Mouse (Mus musculus) 3T3-L1 (cell line): ENCODE data around the gene Olfr397.

Experiments
- DNase-seq: peaks from one replicate; pipeline ENCODE4 v3.0.0-alpha.2; 2015; ENCODE audit warnings: low read depth, low spot score

The Olfr397 gene

GRCm38 (mm10) chr11:73960517-73960916 lies at the start of gene Olfr397:
TSS of gene Olfr397 (plus strand) at chr11:73960817.
- DNase-seq, result no peak

GRCm38 (mm10) chr11:73936377-73936776 lies 24.2 kb upstream of the Olfr397 start, which contains the start of gene Olfr23:
TSS of gene Olfr23 (plus strand) at chr11:73936677.
- DNase-seq, result no peak

GRCm38 (mm10) chr11:73990307-73990706 lies 29.7 kb downstream of the Olfr397 start, which contains the start of gene Olfr398:
TSS of gene Olfr398 (minus strand) at chr11:73990407.
- DNase-seq, result no peak

- DNase-seq, result peak; percentile 2
Measured at GRCm38 (mm10) chr11:73993115-73993514, 32.5 kb downstream of the Olfr397 start.
